Comparison of ENCODE assay signal across 11 mouse cellular contexts in genomic region chr3:59109834-59110233, GRCm38 (mm10). TPM values are rescaled to one million over a fixed set of nuclear protein-coding genes. Genes with fewer than 3 reads are reported as not detected.
DNase-seq lines count a peak whose midpoint lies in the region; ATAC-seq lines count a peak whose summit lies in the region.
"Not testable (repeated sequence)": the region's sequence is repeated elsewhere in the genome, so short reads cannot be mapped to it uniquely, and the experiment has no call there.
"Had no signal": no experiment of that assay in that cellular context is flagged by ENCODE, and none has a peak within 500 bp of the region (broad histone marks: within the 10 kb centered on the region; RNA-seq: fewer than 3 reads in every experiment).

No protein-coding gene starts in this region.

- not testable (repeated sequence) for H3K9me3 ChIP-seq in midbrain, embryonic 11.5 days (ENCODE audit: control insufficient read depth, low read length); midbrain, embryonic 13.5 days

- not testable (repeated sequence) for H3K9ac ChIP-seq in midbrain, embryonic 11.5 days (ENCODE audit: low read length); midbrain, embryonic 13.5 days (replicated peaks)

- H3K4me1 ChIP-seq in midbrain, embryonic 11.5 days (ENCODE audit: control insufficient read depth, insufficient read depth, low read length); midbrain, embryonic 13.5 days (replicated peaks): not testable (repeated sequence)

- not testable (repeated sequence) for ATAC-seq in midbrain, embryonic 11.5 days (ENCODE audit: low FRiP score)
- ATAC-seq in midbrain, embryonic 13.5 days, result peak; percentile 50; the same call in 1 of the 2 replicates

- H3K36me3 ChIP-seq in midbrain, embryonic 11.5 days (ENCODE audit: control insufficient read depth, insufficient read depth, low read length); midbrain, embryonic 13.5 days: not testable (repeated sequence)

- not testable (repeated sequence) for H3K27ac ChIP-seq in midbrain, embryonic 11.5 days (ENCODE audit: low read depth, low read length); midbrain, embryonic 13.5 days

- not testable (repeated sequence) for H3K4me3 ChIP-seq in midbrain, embryonic 11.5 days (ENCODE audit: low read depth, low read length); midbrain, embryonic 13.5 days (replicated peaks)

- H3K4me2 ChIP-seq in midbrain, embryonic 11.5 days; midbrain, embryonic 13.5 days (replicated peaks): not testable (repeated sequence)

- WGBS in midbrain, embryonic 11.5 days, result 92% methylated on average over 3 of the region's 3 CpGs
- 87% methylated on average over 3 of the region's 3 CpGs for WGBS in midbrain, embryonic 13.5 days

- not testable (repeated sequence) for H3K27me3 ChIP-seq in midbrain, embryonic 11.5 days (ENCODE audit: control insufficient read depth, insufficient read depth, low read length); midbrain, embryonic 13.5 days

- DNase-seq in R1 (ENCODE audit: low read depth, low spot score) (peak; percentile 36), ZHBTc4 (ENCODE audit: low read depth, low spot score) (peak; percentile 18)
- peak; percentile 73 for DNase-seq in heart, adult 11 months
- peak; percentile 10 for DNase-seq in midbrain, embryonic 11.5 days (ENCODE audit: low spot score, missing footprints)

RNA-seq across cellular contexts. Expression of gene Gpr171, which starts 8.2 kb away (rescaled TPM):
- 0.62 and 0.72 TPM in 2 replicates for polyA plus RNA-seq in midbrain, embryonic 11.5 days (2014; fragmentation: Nextera tagmentation; extraction: Ambion mirVana)
- polyA plus RNA-seq in midbrain, embryonic 13.5 days (2015; fragmentation: Nextera tagmentation; extraction: Ambion mirVana), result 0.82 and 1.2 TPM in 2 replicates
- polyA plus RNA-seq: adrenal gland, adult 2 months; brain, embryonic 14.5 days; C2C12; cerebellum, adult 2 months; G1E; Patski had no signal

RNA-seq across cellular contexts. Expression of gene P2ry14, which starts 43.6 kb away (rescaled TPM):
- 1.0 and 1.4 TPM in 2 replicates for polyA plus RNA-seq in midbrain, embryonic 11.5 days (2014; fragmentation: Nextera tagmentation; extraction: Ambion mirVana)
- polyA plus RNA-seq in midbrain, embryonic 13.5 days (2015; fragmentation: Nextera tagmentation; extraction: Ambion mirVana), result 1.9 and 2.4 TPM in 2 replicates
- polyA plus RNA-seq: C2C12, G1E had no signal

Comparison
In these comparisons a context has a peak if more than half of its experiments do, and no peak if none do; other contexts are left out.
1. DNase-seq: peak in every context shown above with its lines; median percentile 73 in heart, adult 11 months; 36 in R1; 18 in ZHBTc4; 10 in midbrain, embryonic 11.5 days.